In genomic region chr14:79916960-79917848, GRCm38 (mm10) we compare ENCODE assay signal across 10 mouse cellular contexts.
A peak's percentile ranks its signal among the peaks of the same experiment; 100 is the strongest.
DNase-seq lines count a peak whose midpoint lies in the region; ATAC-seq and TF ChIP-seq lines count a peak whose summit lies in the region.
"Had no signal": no experiment of that assay in that cellular context is flagged by ENCODE, and none has a peak within 500 bp of the region (broad histone marks: within the 10 kb centered on the region; RNA-seq: fewer than 3 reads in every experiment).

No protein-coding gene starts in this region.

- 64% methylated on average over 9 of the region's 9 CpGs for WGBS in lung, embryonic 14.5 days

- TF ChIP-seq CTCF in lung, embryonic 14.5 days (IDR thresholded peaks at IDR 0.05; ENCODE audit: low read depth), result no peak

- no peak overlapping the region for H3K9ac ChIP-seq in lung, embryonic 14.5 days
- H3K9ac ChIP-seq: embryonic facial prominence, embryonic 12.5 days had no signal

- no peak overlapping the region for H3K4me3 ChIP-seq in lung, embryonic 14.5 days (ENCODE audit: low read depth, low read length)
- H3K4me3 ChIP-seq: embryonic facial prominence, embryonic 12.5 days had no signal

- no peaks in the 10 kb centered on the region for H3K9me3 ChIP-seq in lung, embryonic 14.5 days (ENCODE audit: low read depth, low read length)
- H3K9me3 ChIP-seq: embryonic facial prominence, embryonic 12.5 days had no signal

- H3K4me2 ChIP-seq in lung, embryonic 14.5 days, result no peak overlapping the region
- H3K4me2 ChIP-seq: embryonic facial prominence, embryonic 12.5 days had no signal

- no peaks in the 10 kb centered on the region for H3K36me3 ChIP-seq in lung, embryonic 14.5 days (ENCODE audit: insufficient read depth)
- H3K36me3 ChIP-seq: embryonic facial prominence, embryonic 12.5 days had no signal

- no peak for ATAC-seq in lung, embryonic 14.5 days (ENCODE audit: insufficient read depth)

- peak; percentile 18 to 53 for DNase-seq in cerebellum, postnatal 25 days
- DNase-seq in cerebellum, adult 8-10 months, result no peak
- DNase-seq in lung, embryonic 14.5 days, result peak; percentile 42
- DNase-seq in lung, postnatal 36 days, result no peak
- DNase-seq in kidney, postnatal 25 days, result peak; percentile 78 to 85
- peak; percentile 50 for DNase-seq in testis, postnatal 10 days (ENCODE audit: low spot score)
- no peak for DNase-seq in adrenal gland, postnatal 36 days
- DNase-seq in adrenal gland, postnatal 25 days, result no peak
- DNase-seq: lung, postnatal 4 days had no signal

- no peak overlapping the region for H3K27ac ChIP-seq in lung, embryonic 14.5 days (ENCODE audit: low read depth)
- H3K27ac ChIP-seq: embryonic facial prominence, embryonic 12.5 days had no signal

- H3K27me3 ChIP-seq in lung, embryonic 14.5 days (ENCODE audit: insufficient read depth, low read length), result no peaks in the 10 kb centered on the region
- H3K27me3 ChIP-seq: embryonic facial prominence, embryonic 12.5 days had no signal

- no peaks in the 10 kb centered on the region for H3K4me1 ChIP-seq in lung, embryonic 14.5 days (ENCODE audit: insufficient read depth)
- H3K4me1 ChIP-seq: embryonic facial prominence, embryonic 12.5 days had no signal

Comparison
In these comparisons a context has a peak if more than half of its experiments do, and no peak if none do; other contexts are left out.
1. DNase-seq: peak in cerebellum, postnatal 25 days (2 of 2), lung, embryonic 14.5 days (single experiment), kidney, postnatal 25 days (2 of 2) and testis, postnatal 10 days (single experiment); none in cerebellum, adult 8-10 months (single experiment), lung, postnatal 36 days (single experiment), adrenal gland, postnatal 36 days (0 of 2) and adrenal gland, postnatal 25 days (single experiment).